Mouse (Mus musculus) forebrain, postnatal 0 days (tissue): Measurements from ENCODE around the gene Strip1. TPM values are rescaled to one million over a fixed set of nuclear protein-coding genes. Genes with fewer than 3 reads are reported as not detected.
A peak's percentile ranks its signal among the peaks of the same experiment; 100 is the strongest.

Experiments
- ATAC-seq: fragments of 200-750 bp; cut with Nextera tagmentation; 2 replicates; pipeline ENCODE4 v1.8.0; 2017; ENCODE audit warnings: mild to moderate bottlenecking, moderate library complexity
- DNase-seq: peaks from one replicate; pipeline ENCODE4 v3.0.0-alpha.2; 2015
- H3K27ac ChIP-seq: fragments of 300-500 bp; sonication (generic); 2 replicates; pipeline ENCODE4 v1.5.1; 2014; ENCODE audit warnings: low read depth, mild to moderate bottlenecking, antibody characterized with exemption, low read length, moderate library complexity, mixed read lengths
- H3K27me3 ChIP-seq: fragments of 300-500 bp; sonication (generic); 2 replicates; pipeline ENCODE4 v1.6.1; 2014; ENCODE audit warnings: mild to moderate bottlenecking, low read length, mixed read lengths; ENCODE audit not compliant: insufficient read depth
- H3K36me3 ChIP-seq: fragments of 300-500 bp; sonication (generic); 2 replicates; pipeline ENCODE4 v1.6.1; 2014; ENCODE audit warnings: mild to moderate bottlenecking, moderate library complexity; ENCODE audit not compliant: insufficient read depth
- H3K4me1 ChIP-seq: fragments of 300-500 bp; sonication (generic); 2 replicates; pipeline ENCODE4 v1.6.1; 2014; ENCODE audit warnings: antibody characterized with exemption; ENCODE audit not compliant: insufficient read depth
- H3K4me2 ChIP-seq: fragments of 300-500 bp; sonication (generic); 2 replicates; pipeline ENCODE4 v1.6.1; 2014; ENCODE audit warnings: low read depth, mild to moderate bottlenecking, moderate library complexity
- H3K4me3 ChIP-seq: fragments of 300-500 bp; sonication (generic); 2 replicates; pipeline ENCODE4 v1.5.1; 2014; ENCODE audit warnings: low read depth, low read length, mixed read lengths
- H3K9ac ChIP-seq: fragments of 300-500 bp; sonication (generic); 2 replicates; pipeline ENCODE4 v1.6.1; 2014; ENCODE audit warnings: mild to moderate bottlenecking
- H3K9me3 ChIP-seq: fragments of 300-500 bp; sonication (generic); 2 replicates; pipeline ENCODE4 v1.6.1; 2016; ENCODE audit warnings: low read length
- CTCF ChIP-seq: sonication (generic); IDR thresholded peaks from 2 replicates; pipeline ENCODE4 v1.5.1; 2016; ENCODE audit warnings: antibody characterized with exemption, control low read depth, low read depth
- WGBS: fragments of 180-500 bp; shearing (Covaris S2); extraction: QIAGEN DNeasy Blood & Tissue Kit; methylation state at CpG from one replicate; pipeline ENCODE4 v1.1.7; 2014; 5-methylcytosine and 5-hydroxymethylcytosine counted together
- polyA plus RNA-seq: library from polyadenylated mRNA; unstranded; fragments of >200 nt; fragmentation: Nextera tagmentation; extraction: Ambion mirVana; gene quantifications from 2 replicates; pipeline ENCODE4 v1.2.1, GENCODE M21; 2015
- total RNA-seq: library from RNA; depleted of rRNA; stranded (reverse); fragments of >200 nt; gene quantifications from 2 replicates; pipeline ENCODE4 v1.2.3, GENCODE M21; 2014

Strip1 gene
- total and polyA plus RNA-seq, 2 experiments from 2014 or later = 108 to 135 TPM

GRCm38 (mm10) chr3:107605304-107605703 lies 26.2 kb downstream of the Strip1 start:
- H3K36me3 ChIP-seq = peaks cover 3% of the 10 kb centered on the region; the same call in 1 of the 2 replicates
- no peaks in the 10 kb centered on the region for H3K9me3 ChIP-seq
- peaks cover 5% of the 10 kb centered on the region; the same call in 1 of the 2 replicates for H3K27me3 ChIP-seq
- H3K9ac ChIP-seq = no peak overlapping the region
- 4% methylated on average over 4 of the region's 4 CpGs for WGBS
- H3K4me3 ChIP-seq = no peak overlapping the region
- H3K4me2 ChIP-seq = no peak overlapping the region
- DNase-seq (peak; percentile 52), ATAC-seq (peak; percentile 62)
- H3K27ac ChIP-seq = no peak overlapping the region
- peak; percentile 81 for TF ChIP-seq CTCF
- no peaks in the 10 kb centered on the region for H3K4me1 ChIP-seq

- H3K4me3 ChIP-seq = no peak overlapping the region
- no peak overlapping the region for H3K4me2 ChIP-seq
- ATAC-seq = no peak
- no peak for DNase-seq
- no peak overlapping the region for H3K9ac ChIP-seq
- 39% methylated on average over 6 of the region's 6 CpGs for WGBS
- no peaks in the 10 kb centered on the region for H3K36me3 ChIP-seq
- no peak for TF ChIP-seq CTCF
- H3K27ac ChIP-seq = no peak overlapping the region
- H3K4me1 ChIP-seq = peaks cover 5% of the 10 kb centered on the region; the same call in 1 of the 2 replicates
- peaks cover 42% of the 10 kb centered on the region for H3K27me3 ChIP-seq
- H3K9me3 ChIP-seq = no peaks in the 10 kb centered on the region
These were observed 31.4 kb downstream of the Strip1 start for GRCm38 (mm10) chr3:107600127-107600526.

GRCm38 (mm10) chr3:107597586-107598389 lies 33.7 kb downstream of the Strip1 start:
- H3K27me3 ChIP-seq = peaks cover 64% of the 10 kb centered on the region
- 7% methylated on average over 22 of the region's 22 CpGs for WGBS
- no peak for TF ChIP-seq CTCF
- H3K9me3 ChIP-seq = no peaks in the 10 kb centered on the region
- H3K4me2 ChIP-seq = no peak overlapping the region
- peak; percentile 50 for DNase-seq
- no peak for ATAC-seq
- H3K27ac ChIP-seq = no peak overlapping the region
- H3K4me1 ChIP-seq = peaks cover 6% of the 10 kb centered on the region; the same call in 1 of the 2 replicates
- H3K36me3 ChIP-seq = no peaks in the 10 kb centered on the region
- H3K9ac ChIP-seq = no peak overlapping the region
- no peak overlapping the region for H3K4me3 ChIP-seq

- H3K9me3 ChIP-seq = no peaks in the 10 kb centered on the region
- no peak overlapping the region for H3K27ac ChIP-seq
- H3K9ac ChIP-seq = no peak overlapping the region
- no peak overlapping the region for H3K4me2 ChIP-seq
- TF ChIP-seq CTCF = no peak
- DNase-seq (no peak), ATAC-seq (no peak)
- H3K4me1 ChIP-seq = peaks cover 6% of the 10 kb centered on the region; the same call in 1 of the 2 replicates
- whole genome bisulfite sequencing = 2% methylated on average over 21 of the region's 24 CpGs
- peaks cover 71% of the 10 kb centered on the region for H3K27me3 ChIP-seq
- H3K36me3 ChIP-seq = no peaks in the 10 kb centered on the region
- no peak overlapping the region for H3K4me3 ChIP-seq
These were observed 34.4 kb downstream of the Strip1 start for GRCm38 (mm10) chr3:107597134-107597533.

- TF ChIP-seq CTCF = no peak
- Histone ChIP-seq H3K27ac (no peak overlapping the region), H3K36me3 (no peaks in the 10 kb centered on the region), H3K9me3 (no peaks in the 10 kb centered on the region), H3K9ac (no peak overlapping the region), H3K4me3 (peak overlapping the region; percentile 14; the same call in 1 of the 2 replicates), H3K4me2 (0 out of 2 replicates have a peak overlapping the region, but pooled peaks have one; percentile 3), H3K4me1 (peaks cover 6% of the 10 kb centered on the region; the same call in 1 of the 2 replicates), H3K27me3 (peaks cover 72% of the 10 kb centered on the region)
- ATAC-seq (no peak), DNase-seq (no peak)
- WGBS = 2% methylated on average over 26 of the region's 26 CpGs
These were observed 34.9 kb downstream of the Strip1 start for GRCm38 (mm10) chr3:107596559-107596958.

- TF ChIP-seq CTCF = no peak
- H3K4me3 ChIP-seq = peak overlapping the region; percentile 28; the same call in 1 of the 2 replicates
- peak; percentile 55 for DNase-seq
- no peaks in the 10 kb centered on the region for H3K9me3 ChIP-seq
- 0 out of 2 replicates have a peak overlapping the region, but pooled peaks have one; percentile 3 for H3K4me2 ChIP-seq
- peaks cover 6% of the 10 kb centered on the region; the same call in 1 of the 2 replicates for H3K4me1 ChIP-seq
- H3K36me3 ChIP-seq = no peaks in the 10 kb centered on the region
- no peak for ATAC-seq
- no peak overlapping the region for H3K9ac ChIP-seq
- WGBS = 2% methylated on average over 34 of the region's 34 CpGs
- no peak overlapping the region for H3K27ac ChIP-seq
- H3K27me3 ChIP-seq = peaks cover 68% of the 10 kb centered on the region
These were observed 35.5 kb downstream of the Strip1 start for GRCm38 (mm10) chr3:107595938-107596461.

- H3K4me1 ChIP-seq = peaks cover 6% of the 10 kb centered on the region; the same call in 1 of the 2 replicates
- no peak overlapping the region for H3K9ac ChIP-seq
- peaks cover 67% of the 10 kb centered on the region for H3K27me3 ChIP-seq
- DNase-seq = no peak
- H3K27ac ChIP-seq = no peak overlapping the region
- no peak; the same call in 1 of the 2 replicates for ATAC-seq
- peak overlapping the region; percentile 28 for H3K4me3 ChIP-seq
- peak overlapping the region; percentile 47 for H3K4me2 ChIP-seq
- TF ChIP-seq CTCF = no peak
- under 1% methylated on average over 49 of the region's 50 CpGs for WGBS
- no peaks in the 10 kb centered on the region for H3K36me3 ChIP-seq
- no peaks in the 10 kb centered on the region for H3K9me3 ChIP-seq
These were observed 36.1 kb downstream of the Strip1 start for GRCm38 (mm10) chr3:107595264-107595937.
